Mouse (Mus musculus) bone marrow, adult 2 months (tissue): ENCODE measurements around the gene Fap. TPM values are rescaled to one million over a fixed set of nuclear protein-coding genes. Genes with fewer than 3 reads are reported as not detected.

Experiments used
- H3K27ac ChIP-seq: fragments of 200-500 bp; 2 replicates; pipeline ENCODE4 v1.5.1; 2012; ENCODE audit warnings: low read depth, mild to moderate bottlenecking, control low read depth, inconsistent platforms, low read length; ENCODE audit not compliant: control insufficient read depth, poor library complexity, insufficient read depth
- H3K4me1 ChIP-seq: fragments of 200-500 bp; 2 replicates; pipeline ENCODE4 v1.6.1; 2011; ENCODE audit warnings: low read length; ENCODE audit not compliant: control insufficient read depth, insufficient read depth
- H3K4me3 ChIP-seq: fragments of 200-500 bp; replicated peaks from 2 replicates; pipeline ENCODE3; 2011; ENCODE audit warnings: mild to moderate bottlenecking, low read depth, low read length, control low read depth; ENCODE audit not compliant: control insufficient read depth
- CTCF ChIP-seq: fragments of 200-500 bp; IDR thresholded peaks from 2 replicates; pipeline ENCODE4 v1.5.1; 2011; ENCODE audit warnings: low read length, control low read depth; ENCODE audit not compliant: control insufficient read depth, insufficient read depth
- POLR2A ChIP-seq: fragments of 200-500 bp; IDR thresholded peaks from 2 replicates; pipeline ENCODE4 v1.6.1; 2011; ENCODE audit warnings: low read depth, mild to moderate bottlenecking, control low read depth, low read length, borderline replicate concordance; ENCODE audit not compliant: control insufficient read depth
- WGBS: fragments of 180-500 bp; shearing (Covaris S2); methylation state at CpG from one replicate; pipeline ENCODE4 v1.1.7; 2018; 5-methylcytosine and 5-hydroxymethylcytosine counted together
- polyA plus RNA-seq: library from polyadenylated mRNA; stranded (reverse); fragments of >200 nt; gene quantifications from 2 replicates; pipeline ENCODE4 v1.2.4, GENCODE M21; 2011; ENCODE audit warnings: low replicate concordance; ENCODE audit not compliant: missing spikeins, insufficient read depth, insufficient read length

Fap gene
- polyA plus RNA-seq, 1 experiment, result 7.7 TPM

DNA sequence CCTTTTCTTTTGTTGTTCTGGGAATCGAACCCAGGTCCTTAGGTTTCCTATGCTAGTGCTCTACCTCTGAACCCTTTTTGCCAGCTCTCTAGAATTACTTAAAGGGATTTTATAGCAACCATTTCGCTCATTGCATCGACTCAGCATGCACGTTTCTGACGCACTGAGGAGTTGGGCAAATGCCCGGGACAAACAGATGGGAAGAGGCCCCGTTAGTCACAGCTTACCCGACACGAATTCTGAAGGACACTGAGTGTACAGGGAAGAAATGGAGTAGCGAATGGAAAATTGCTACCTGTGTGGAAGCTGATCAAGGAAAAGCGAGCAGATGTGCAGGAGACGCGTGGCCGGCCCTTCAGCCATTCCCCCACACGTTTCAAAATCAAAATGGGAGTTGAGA, 60.4 kb downstream of the Fap start:
- no peaks in the 10 kb centered on the region for H3K4me1 ChIP-seq
- no peak overlapping the region for H3K4me3 ChIP-seq
- H3K27ac ChIP-seq, result no peak overlapping the region
- TF ChIP-seq POLR2A, result no peak
- no peak for TF ChIP-seq CTCF
- WGBS, result 86% methylated on average over 15 of the region's 15 CpGs

DNA sequence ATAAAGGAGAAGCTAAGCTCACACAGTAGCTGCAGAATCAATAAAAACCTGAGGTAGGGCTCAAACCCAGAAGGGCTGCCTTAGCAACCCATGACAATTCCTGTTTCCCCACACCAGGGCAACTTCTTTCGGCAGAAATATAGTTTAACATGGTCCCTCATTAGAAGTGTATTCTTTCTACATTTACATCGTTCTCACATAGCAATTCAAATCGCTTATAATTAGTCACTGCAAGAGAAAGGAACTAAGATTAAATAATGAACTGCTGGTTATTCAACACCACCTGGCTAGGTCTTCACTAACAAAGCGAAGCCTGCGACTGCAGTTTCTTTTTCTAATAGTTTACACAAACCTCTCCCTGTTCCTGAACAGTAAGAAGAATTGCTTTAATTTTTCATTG, 66.7 kb downstream of the Fap start:
- H3K27ac ChIP-seq, result no peak overlapping the region
- 87% methylated on average over 5 of the region's 5 CpGs for WGBS
- H3K4me1 ChIP-seq, result no peaks in the 10 kb centered on the region
- H3K4me3 ChIP-seq, result no peak overlapping the region
- TF ChIP-seq POLR2A, result no peak
- no peak for TF ChIP-seq CTCF

DNA sequence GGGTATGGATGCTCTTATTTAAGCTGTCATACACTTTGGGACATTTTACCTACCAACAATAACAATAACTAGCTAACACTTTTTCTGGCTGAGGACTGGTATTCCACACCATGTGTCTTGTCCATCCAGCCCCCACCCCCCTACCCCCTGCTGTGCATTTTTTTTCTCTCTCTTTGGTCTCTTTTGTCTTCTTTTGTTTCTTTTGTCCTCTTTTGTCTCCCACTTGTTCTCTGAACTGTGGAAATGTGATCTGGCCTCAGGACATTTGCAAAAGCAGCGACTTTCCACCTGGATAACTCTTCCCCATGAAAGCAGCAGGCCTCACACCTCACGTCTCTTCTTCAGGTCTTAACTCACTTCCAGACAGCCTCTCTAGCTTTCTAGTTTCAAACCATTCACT, 67.4 kb downstream of the Fap start:
- TF ChIP-seq CTCF, result no peak
- no peak for TF ChIP-seq POLR2A
- H3K4me3 ChIP-seq, result no peak overlapping the region
- no peak overlapping the region for H3K27ac ChIP-seq
- WGBS, result 78% methylated on average over 2 of the region's 2 CpGs
- H3K4me1 ChIP-seq, result no peaks in the 10 kb centered on the region

DNA sequence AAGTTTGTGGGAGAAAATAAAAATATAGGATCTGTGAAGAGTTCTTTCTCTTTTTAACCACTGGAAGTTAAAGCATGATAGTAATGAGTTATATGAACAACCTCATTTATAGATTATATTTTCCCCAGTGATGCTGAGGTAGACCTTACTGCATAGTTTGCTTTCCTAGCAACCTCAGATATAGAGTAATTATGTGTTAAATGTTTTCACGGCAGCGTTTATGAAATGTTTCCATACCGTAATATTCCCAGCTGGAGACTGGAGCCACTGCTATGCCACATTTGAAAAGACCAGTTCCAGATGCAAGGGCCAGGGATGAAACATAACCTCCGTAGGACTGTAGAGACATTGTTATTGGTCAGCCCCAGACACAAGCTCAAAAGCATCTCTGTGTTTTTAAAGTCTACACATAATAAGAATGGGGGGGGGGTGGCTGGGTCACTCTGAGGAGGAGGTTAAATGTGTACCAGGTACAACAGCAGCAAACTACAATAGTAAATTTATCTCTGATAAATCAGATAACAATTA, 69.5 kb downstream of the Fap start:
- H3K4me1 ChIP-seq, result no peaks in the 10 kb centered on the region
- no peak overlapping the region for H3K27ac ChIP-seq
- TF ChIP-seq POLR2A (no peak), CTCF (no peak)
- 87% methylated on average over 4 of the region's 4 CpGs for WGBS
- H3K4me3 ChIP-seq, result no peak overlapping the region

DNA sequence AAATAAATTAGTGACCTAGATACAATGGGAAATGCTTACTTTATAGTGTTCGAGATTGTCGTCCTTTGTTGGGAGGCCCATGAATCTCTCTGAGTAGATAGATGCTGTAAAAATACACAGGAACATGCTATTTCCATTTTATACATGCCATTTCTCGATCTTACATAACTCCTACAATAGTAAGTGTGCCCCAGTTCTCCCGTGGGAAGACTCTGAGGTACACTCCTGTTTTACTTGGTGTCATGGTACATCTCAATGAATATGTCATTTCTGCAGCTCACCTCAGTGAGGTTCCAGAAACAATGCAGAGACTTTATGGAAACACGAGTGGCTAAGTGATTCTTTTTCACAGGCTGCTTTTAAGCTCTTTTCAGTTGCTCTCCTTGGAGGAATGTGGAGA, 70.5 kb downstream of the Fap start:
- no peaks in the 10 kb centered on the region for H3K4me1 ChIP-seq
- no peak overlapping the region for H3K27ac ChIP-seq
- TF ChIP-seq CTCF (no peak), POLR2A (no peak)
- WGBS, result 78% methylated on average over 5 of the region's 5 CpGs
- no peak overlapping the region for H3K4me3 ChIP-seq

DNA sequence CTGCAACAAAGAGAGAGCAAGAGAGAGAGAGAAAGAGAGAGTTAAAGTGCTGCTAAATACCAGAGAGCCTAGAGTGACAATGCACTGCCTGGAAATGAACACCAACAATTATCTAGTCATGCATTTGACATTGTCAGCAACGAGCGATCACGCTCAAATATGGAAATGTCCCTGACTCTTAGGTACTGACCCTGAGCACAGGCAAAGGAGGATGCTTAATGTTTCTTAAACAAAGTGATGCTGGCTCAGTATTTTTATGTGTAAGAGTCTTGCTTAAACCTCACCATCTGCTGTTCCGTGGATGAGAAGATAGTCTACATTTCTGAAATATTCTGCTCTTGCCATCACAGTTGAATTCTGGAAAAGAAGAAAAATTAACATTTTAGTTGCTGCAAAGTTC, 71.4 kb downstream of the Fap start:
- Histone ChIP-seq H3K4me3 (no peak overlapping the region), H3K27ac (no peak overlapping the region), H3K4me1 (no peaks in the 10 kb centered on the region)
- WGBS, result 86% methylated on average over 4 of the region's 4 CpGs
- TF ChIP-seq CTCF (no peak), POLR2A (no peak)

DNA sequence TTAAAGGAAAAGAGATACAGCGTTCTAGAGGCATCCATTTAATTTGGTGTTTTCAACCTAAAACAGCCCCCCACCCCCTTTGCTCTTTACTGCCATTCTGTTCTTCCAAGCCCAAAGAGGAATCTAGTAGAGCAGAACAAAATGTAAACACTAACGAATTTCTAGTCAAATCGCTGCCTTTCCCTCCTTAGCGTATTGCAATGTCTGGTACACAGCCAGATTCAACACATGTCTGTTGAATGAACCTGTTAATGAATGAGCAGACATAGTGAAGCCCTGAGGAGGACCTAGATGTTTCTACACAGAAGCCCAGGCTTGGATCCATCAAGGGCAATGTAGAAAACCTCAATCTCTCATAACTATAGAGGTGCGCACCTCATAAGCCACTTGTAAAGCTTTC, 75.1 kb downstream of the Fap start:
- WGBS, result 79% methylated on average over 5 of the region's 5 CpGs
- TF ChIP-seq POLR2A (no peak), CTCF (no peak)
- Histone ChIP-seq H3K4me1 (no peaks in the 10 kb centered on the region), H3K4me3 (no peak overlapping the region), H3K27ac (no peak overlapping the region)

DNA sequence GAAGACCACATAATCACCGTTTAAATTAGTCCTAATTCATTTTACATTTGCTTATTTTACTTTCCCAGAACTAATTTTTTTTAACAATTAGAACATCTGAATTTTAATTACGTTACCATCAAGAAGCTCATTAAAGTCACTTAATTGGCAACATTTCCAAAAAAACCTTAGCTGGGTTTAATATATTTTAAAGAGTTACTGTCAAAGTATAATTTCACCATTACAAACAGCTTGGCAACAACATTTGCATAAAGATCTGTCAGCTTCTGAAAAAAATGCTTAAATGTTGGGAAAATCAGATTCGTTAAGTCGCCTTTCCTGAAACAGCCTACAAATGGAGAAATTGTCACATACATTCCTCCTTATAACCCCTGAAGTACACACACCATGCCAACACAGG, 75.8 kb downstream of the Fap start:
- WGBS, result 79% methylated on average over 4 of the region's 4 CpGs
- H3K4me3 ChIP-seq, result no peak overlapping the region
- no peaks in the 10 kb centered on the region for H3K4me1 ChIP-seq
- TF ChIP-seq CTCF (no peak), POLR2A (no peak)
- no peak overlapping the region for H3K27ac ChIP-seq

DNA sequence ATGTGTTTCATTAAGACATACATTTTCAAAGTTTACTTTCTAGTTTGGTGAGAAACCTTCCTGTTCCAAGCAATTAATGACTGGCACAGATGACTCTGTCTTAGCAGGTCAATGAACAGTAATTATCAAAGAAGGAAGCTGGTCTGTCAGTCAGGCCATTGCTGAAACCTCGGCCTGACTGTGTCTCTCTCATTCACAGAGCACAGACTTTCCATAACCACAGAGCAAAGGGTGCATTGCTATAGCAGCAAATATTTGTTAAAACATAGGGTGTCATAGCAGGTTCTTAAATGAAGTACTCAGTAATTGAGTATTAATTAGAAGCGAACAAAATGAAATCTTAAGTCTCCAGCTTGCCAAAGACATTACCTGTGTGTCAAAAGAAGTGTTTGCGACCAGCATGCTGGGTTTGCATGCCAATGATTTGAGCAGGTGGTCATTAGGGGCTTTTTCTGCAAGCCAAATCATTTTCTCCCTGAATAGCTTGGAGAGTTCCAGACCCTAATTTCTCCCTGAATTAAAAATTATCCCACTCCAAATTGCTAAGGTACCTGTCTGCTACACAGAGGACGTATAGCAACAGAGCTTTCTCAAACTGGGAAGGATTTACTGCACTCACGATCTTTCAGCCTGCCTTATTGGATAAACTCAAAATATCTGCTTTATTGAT, 76.4 kb downstream of the Fap start:
- TF ChIP-seq POLR2A (no peak), CTCF (no peak)
- WGBS, result 76% methylated on average over 5 of the region's 5 CpGs
- H3K4me3 ChIP-seq, result no peak overlapping the region
- H3K27ac ChIP-seq, result no peak overlapping the region
- no peaks in the 10 kb centered on the region for H3K4me1 ChIP-seq
